Mouse (Mus musculus) CH12.LX (cell line): ENCODE data around the gene Dok5. TPM values are rescaled to one million over a fixed set of nuclear protein-coding genes. Genes with fewer than 3 reads are reported as not detected.

Source experiments
- DNase-seq: peaks from one replicate; pipeline ENCODE4 v3.0.0-alpha.2; 2013; ENCODE audit errors: extremely low read depth
- H3K27ac ChIP-seq: 2 replicates; pipeline ENCODE4 v1.5.1; 2012; ENCODE audit warnings: low read depth, mild to moderate bottlenecking, control low read depth, moderate library complexity; ENCODE audit not compliant: insufficient read depth
- H3K27me3 ChIP-seq: replicated peaks from 2 replicates; pipeline ENCODE3; 2012; ENCODE audit warnings: inconsistent platforms
- H3K36me3 ChIP-seq, 2 experiments: replicated peaks in 1 of 2; 2 replicates each; pipeline versions ENCODE3 to v1.6.1; 2012; ENCODE audit warnings: inconsistent platforms in 1 of 2, low read length in 1 of 2, mild to moderate bottlenecking in 1 of 2, mixed read lengths in 1 of 2, moderate library complexity in 1 of 2; ENCODE audit not compliant: control insufficient read depth in 1 of 2, insufficient read depth in 1 of 2
- H3K4me1 ChIP-seq, 2 experiments: 2 replicates each; pipeline ENCODE4 v1.6.1; 2012; ENCODE audit warnings: inconsistent platforms in 1 of 2, moderate library complexity in 1 of 2; ENCODE audit not compliant: insufficient read depth in 2 of 2, control insufficient read depth in 1 of 2
- H3K4me2 ChIP-seq: 2 replicates; pipeline ENCODE4 v1.6.1; 2012; ENCODE audit warnings: low read depth, mild to moderate bottlenecking, control low read depth; ENCODE audit not compliant: poor library complexity, insufficient read depth, severe bottlenecking
- H3K4me3 ChIP-seq, 3 experiments: fragments of 150-350 bp in 1 of 3; sonication (generic) in 1 of 3; replicated peaks in 1 of 3; 2 replicates each; pipeline versions ENCODE3 to v1.5.1; 2011 to 2012; ENCODE audit warnings: low read depth in 2 of 3, low read length in 2 of 3, mild to moderate bottlenecking in 2 of 3, moderate library complexity in 2 of 3, control low read depth in 1 of 3, improper control_type of control experiment in 1 of 3, inconsistent platforms in 1 of 3, mixed read lengths in 1 of 3; ENCODE audit not compliant: poor library complexity in 1 of 3
- H3K79me2 ChIP-seq: replicated peaks from 2 replicates; pipeline ENCODE4 v1.6.1; 2012; ENCODE audit warnings: mild to moderate bottlenecking, moderate library complexity; ENCODE audit not compliant: control insufficient read depth, poor library complexity, insufficient read depth, severe bottlenecking; ENCODE audit errors: extremely low read depth
- H3K9ac ChIP-seq: 2 replicates; pipeline ENCODE4 v1.6.1; 2012; ENCODE audit warnings: low read depth, mild to moderate bottlenecking, control low read depth, moderate library complexity; ENCODE audit not compliant: insufficient read depth
- H3K9me3 ChIP-seq: replicated peaks from 2 replicates; pipeline ENCODE3; 2012; ENCODE audit warnings: low read length, inconsistent platforms, mixed read lengths
- BHLHE40 ChIP-seq: IDR thresholded peaks from 2 replicates; pipeline ENCODE4 v1.6.1; 2011; ENCODE audit warnings: mild to moderate bottlenecking, low read depth, low read length, improper control_type of control experiment
- CHD1 ChIP-seq: IDR thresholded peaks from 2 replicates; pipeline ENCODE4 v1.6.1; 2012; ENCODE audit warnings: low read depth, low read length, improper control_type of control experiment, inconsistent platforms
- CHD2 ChIP-seq: IDR thresholded peaks from 2 replicates; pipeline ENCODE4 v1.6.1; 2011; ENCODE audit warnings: low read length, improper control_type of control experiment
- E2F4 ChIP-seq: IDR thresholded peaks from 2 replicates; pipeline ENCODE4 v1.6.1; 2011; ENCODE audit warnings: low read depth, low read length, improper control_type of control experiment; ENCODE audit not compliant: insufficient replicate concordance
- GABPA ChIP-seq: IDR thresholded peaks from 2 replicates; pipeline ENCODE4 v1.6.1; 2012; ENCODE audit warnings: low read depth, low read length, improper control_type of control experiment, inconsistent platforms; ENCODE audit not compliant: insufficient replicate concordance
- HCFC1 ChIP-seq: IDR thresholded peaks from 2 replicates; pipeline ENCODE4 v1.6.1; 2012; ENCODE audit warnings: low read depth, mild to moderate bottlenecking, inconsistent platforms, low read length, improper control_type of control experiment
- IRF4 ChIP-seq: IDR thresholded peaks from 2 replicates; pipeline ENCODE4 v1.6.1; 2014; ENCODE audit warnings: low read depth, mild to moderate bottlenecking, inconsistent platforms, low read length, improper control_type of control experiment
- JUN ChIP-seq: IDR thresholded peaks from 2 replicates; pipeline ENCODE4 v1.6.1; 2011; ENCODE audit warnings: low read depth, mild to moderate bottlenecking, low read length, improper control_type of control experiment, moderate library complexity; ENCODE audit not compliant: insufficient read depth
- JUND ChIP-seq: conservative IDR thresholded peaks from 2 replicates; pipeline ENCODE4 v1.6.1; 2011; ENCODE audit warnings: low read depth, low read length, improper control_type of control experiment
- KAT2A ChIP-seq: IDR thresholded peaks from 2 replicates; pipeline ENCODE4 v1.6.1; 2012; ENCODE audit warnings: low read length, improper control_type of control experiment, inconsistent platforms; ENCODE audit not compliant: insufficient replicate concordance
- MAFK ChIP-seq: IDR thresholded peaks from 2 replicates; pipeline ENCODE4 v1.6.1; 2011; ENCODE audit warnings: low read length, improper control_type of control experiment; ENCODE audit not compliant: insufficient replicate concordance
- MAZ ChIP-seq: IDR thresholded peaks from 2 replicates; pipeline ENCODE4 v1.6.1; 2012; ENCODE audit warnings: low read depth, mild to moderate bottlenecking, inconsistent platforms, low read length, improper control_type of control experiment, moderate library complexity
- MEF2A ChIP-seq: IDR thresholded peaks from 2 replicates; pipeline ENCODE4 v1.6.1; 2014; ENCODE audit warnings: low read depth, mild to moderate bottlenecking, inconsistent platforms, low read length, improper control_type of control experiment, borderline replicate concordance
- MXI1 ChIP-seq: IDR thresholded peaks from 2 replicates; pipeline ENCODE4 v1.6.1; 2011; ENCODE audit warnings: mild to moderate bottlenecking, low read depth, low read length, improper control_type of control experiment
- MYC ChIP-seq: IDR thresholded peaks from 2 replicates; pipeline ENCODE4 v1.6.1; 2011; ENCODE audit warnings: low read depth, mild to moderate bottlenecking, improper control_type of control experiment, low read length
- RAD21 ChIP-seq: IDR thresholded peaks from 2 replicates; pipeline ENCODE4 v1.6.1; 2011; ENCODE audit warnings: low read depth, mild to moderate bottlenecking, low read length, improper control_type of control experiment, moderate library complexity
- SIN3A ChIP-seq: IDR thresholded peaks from 2 replicates; pipeline ENCODE4 v1.6.1; 2012; ENCODE audit warnings: low read length, improper control_type of control experiment, inconsistent platforms
- TCF12 ChIP-seq: IDR thresholded peaks from 2 replicates; pipeline ENCODE4 v1.6.1; 2014; ENCODE audit warnings: low read depth, mild to moderate bottlenecking, inconsistent platforms, low read length, improper control_type of control experiment
- UBTF ChIP-seq: IDR thresholded peaks from 2 replicates; pipeline ENCODE4 v1.6.1; 2012; ENCODE audit warnings: low read depth, mild to moderate bottlenecking, inconsistent platforms, low read length, improper control_type of control experiment, moderate library complexity
- USF1 ChIP-seq: IDR thresholded peaks from 2 replicates; pipeline ENCODE4 v1.6.1; 2014; ENCODE audit warnings: low read depth, mild to moderate bottlenecking, inconsistent platforms, low read length, improper control_type of control experiment
- ZMIZ1 ChIP-seq: IDR thresholded peaks from 2 replicates; pipeline ENCODE4 v1.6.1; 2012; ENCODE audit warnings: low read depth, mild to moderate bottlenecking, inconsistent platforms, low read length, improper control_type of control experiment
- ZNF384 ChIP-seq: IDR thresholded peaks from 2 replicates; pipeline ENCODE4 v1.6.1; 2012; ENCODE audit warnings: low read depth, low read length, improper control_type of control experiment, inconsistent platforms
- dilution Hi-C: fragments of 300-500 bp; cut with MboI; formaldehyde crosslinking; loops from 2 replicates; pipeline ENCODE4 v1.14.3; 2020; ENCODE audit warnings: low sequenced_read_pairs; ENCODE audit not compliant: extremely low pct_unique_long_range_greater_than_20kb, extremely low pct_ligation_motif_present
- in situ Hi-C: fragments of 300-500 bp; cut with MboI; formaldehyde crosslinking; loops from 3 replicates; pipeline ENCODE4 v1.14.3; 2019; ENCODE audit warnings: low sequenced_read_pairs, low pct_ligation_motif_present, low pct_unique_long_range_greater_than_20kb, mixed read lengths
- polyA plus RNA-seq: library from polyadenylated mRNA; unstranded; fragments of >175 nt; gene quantifications from 2 replicates; pipeline ENCODE4 v1.2.1, GENCODE M21; 2012; ENCODE audit warnings: low read depth; ENCODE audit not compliant: insufficient read length
- total RNA-seq, 2 experiments: library from RNA; depleted of rRNA; stranded (reverse); fragments of 300-350 nt in 1 of 2; fragments of >200 nt in 1 of 2; gene quantifications; 2 replicates each; pipeline ENCODE4 v1.2.3; 2012 to 2014

The Dok5 gene
- total and polyA plus RNA-seq, 3 experiments, result not detected

DNA sequence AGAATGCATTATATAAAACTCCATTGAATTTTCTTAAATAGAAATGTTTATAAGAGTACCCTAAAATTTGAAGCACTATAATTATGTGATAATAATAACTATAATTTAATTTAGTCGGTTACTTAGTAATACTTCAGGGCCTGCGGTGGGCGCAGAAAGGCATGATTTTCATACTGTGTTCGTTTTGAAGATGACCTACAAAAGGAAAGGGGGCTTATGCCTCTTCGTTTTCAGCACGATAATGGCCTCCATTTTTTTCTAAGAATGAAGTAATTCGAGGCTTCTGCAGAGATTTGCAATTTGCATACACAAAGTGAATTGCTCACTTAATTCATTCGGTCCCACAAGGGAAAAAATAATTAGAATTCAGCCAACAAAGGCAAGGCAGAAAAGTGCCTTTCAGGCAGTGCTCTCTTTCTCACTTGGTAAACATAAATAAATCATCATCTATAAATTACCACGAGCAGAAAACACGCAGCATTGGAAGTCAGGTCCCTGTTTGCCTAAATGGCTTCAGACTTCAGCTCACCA lies 76.7 kb downstream of the Dok5 start:
- dilution Hi-C loops, result no loop called here
- Histone ChIP-seq H3K9ac (no peak overlapping the region), H3K4me2 (no peak overlapping the region), H3K27me3 (no peaks in the 10 kb centered on the region), H3K79me2 (no peaks in the 10 kb centered on the region), H3K27ac (no peak overlapping the region), H3K4me1 (no peaks in the 10 kb centered on the region), H3K4me3 (no peak overlapping the region), H3K9me3 (peaks cover 71% of the 10 kb centered on the region), H3K36me3 (no peaks in the 10 kb centered on the region)
- DNase-seq, result no peak
- TF ChIP-seq CHD1 (no peak), IRF4 (no peak), JUND (no peak), TCF12 (no peak), MAZ (no peak), MAFK (no peak), ZNF384 (no peak), MEF2A (no peak), E2F4 (no peak), USF1 (no peak)
- TF ChIP-seq, all 38 proteins: peak for 0
- in situ Hi-C loops, result no loop called here

DNA sequence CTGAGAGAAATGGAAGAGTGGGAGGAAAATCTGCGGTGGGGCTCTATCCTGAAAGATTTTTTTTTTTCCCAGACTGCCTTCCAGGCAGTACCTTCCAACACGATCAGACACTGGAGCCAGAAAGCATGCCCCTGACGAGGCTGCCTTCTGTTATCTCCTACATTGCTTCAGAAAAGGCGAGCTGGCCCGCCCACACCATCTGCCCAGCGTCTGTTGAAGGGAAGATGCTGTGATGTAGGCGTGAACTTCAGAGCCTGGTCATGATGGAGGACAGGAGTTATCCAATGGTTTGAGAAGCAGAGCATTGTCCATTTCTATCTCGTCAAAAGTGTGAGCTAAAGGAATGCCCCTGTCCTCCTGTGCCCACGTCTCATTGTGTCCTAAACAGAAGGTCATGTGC lies 79.7 kb downstream of the Dok5 start:
- no peak for DNase-seq
- no peaks in the 10 kb centered on the region for H3K79me2 ChIP-seq
- no peak overlapping the region for H3K4me3 ChIP-seq
- TF ChIP-seq KAT2A (no peak), JUND (no peak), HCFC1 (no peak), CHD2 (no peak), UBTF (no peak), GABPA (no peak), ZMIZ1 (no peak), RAD21 (no peak), IRF4 (no peak), SIN3A (no peak), E2F4 (no peak), MYC (no peak), JUN (no peak), TCF12 (no peak), MXI1 (no peak), BHLHE40 (no peak), ZNF384 (no peak), MAFK (no peak), MEF2A (no peak), CHD1 (no peak)
- in situ Hi-C loops (no loop called here), dilution Hi-C loops (no loop called here)
- H3K36me3 ChIP-seq, result no peaks in the 10 kb centered on the region
- peaks cover 76% of the 10 kb centered on the region for H3K9me3 ChIP-seq
- H3K27ac ChIP-seq, result no peak overlapping the region
- no peak overlapping the region for H3K4me2 ChIP-seq
- H3K4me1 ChIP-seq, result no peaks in the 10 kb centered on the region
- no peaks in the 10 kb centered on the region for H3K27me3 ChIP-seq
- no peak overlapping the region for H3K9ac ChIP-seq
